Mouse (Mus musculus) liver, adult 2 months (tissue): ENCODE results near the gene Gabra2. TPM values are rescaled to one million over a fixed set of nuclear protein-coding genes. Genes with fewer than 3 reads are reported as not detected.

Experiments
- DNase-seq: peaks from one replicate; pipeline ENCODE4 v3.0.0-alpha.2; 2011; ENCODE audit warnings: low read depth, low spot score; ENCODE audit errors: extremely low read depth
- H3K27ac ChIP-seq: fragments of 200-500 bp; replicated peaks from 2 replicates; pipeline ENCODE4 v1.5.1; 2012; ENCODE audit warnings: low read depth, mild to moderate bottlenecking, control low read depth, inconsistent platforms, low read length; ENCODE audit not compliant: insufficient read depth
- H3K27me3 ChIP-seq: fragments of 200-500 bp; 2 replicates; pipeline ENCODE4 v1.6.1; 2012; ENCODE audit warnings: mild to moderate bottlenecking, moderate library complexity, low read length, inconsistent platforms; ENCODE audit not compliant: control insufficient read depth, insufficient read depth
- H3K36me3 ChIP-seq: fragments of 200-500 bp; 2 replicates; pipeline ENCODE4 v1.6.1; 2012; ENCODE audit warnings: low read length, inconsistent platforms; ENCODE audit not compliant: control insufficient read depth, insufficient read depth
- H3K4me1 ChIP-seq: fragments of 200-500 bp; 2 replicates; pipeline ENCODE4 v1.6.1; 2011; ENCODE audit warnings: low read length; ENCODE audit not compliant: control insufficient read depth, insufficient read depth
- H3K4me3 ChIP-seq: fragments of 200-500 bp; 2 replicates; pipeline ENCODE4 v1.5.1; 2011; ENCODE audit warnings: low read depth, mild to moderate bottlenecking, control low read depth, low read length, moderate library complexity; ENCODE audit not compliant: insufficient read depth
- H3K79me2 ChIP-seq: fragments of 200-500 bp; 2 replicates; pipeline ENCODE4 v1.6.1; 2012; ENCODE audit warnings: inconsistent platforms, mild to moderate bottlenecking, low read length, moderate library complexity; ENCODE audit not compliant: control insufficient read depth, insufficient read depth
- H3K9ac ChIP-seq: fragments of 200-500 bp; 2 replicates; pipeline ENCODE4 v1.6.1; 2012; ENCODE audit warnings: low read depth, mild to moderate bottlenecking, control low read depth, inconsistent platforms, low read length
- CTCF ChIP-seq: fragments of 200-500 bp; IDR thresholded peaks from 2 replicates; pipeline ENCODE4 v1.5.1; 2011; ENCODE audit warnings: low read depth, low read length, control low read depth
- POLR2A ChIP-seq: fragments of 200-500 bp; IDR thresholded peaks from 2 replicates; pipeline ENCODE4 v1.6.1; 2011; ENCODE audit warnings: low read length, control low read depth; ENCODE audit not compliant: insufficient read depth; ENCODE audit errors: extremely low read depth
- WGBS: fragments of 180-500 bp; shearing (Covaris S2); methylation state at CpG from one replicate; pipeline ENCODE4 v1.1.7; 2018; 5-methylcytosine and 5-hydroxymethylcytosine counted together
- polyA plus RNA-seq: library from polyadenylated mRNA; depleted of rRNA; stranded (reverse); fragments of >200 nt; gene quantifications from 2 replicates; pipeline ENCODE4 v1.2.3, GENCODE M21; 2012
- total RNA-seq: library from RNA; depleted of rRNA; stranded (reverse); fragments of >200 nt; gene quantifications from 2 replicates; pipeline ENCODE4 v1.2.3, GENCODE M21; 2014

Gabra2 gene
- total and polyA plus RNA-seq, 2 experiments = not detected

- no peaks in the 10 kb centered on the region for H3K4me1 ChIP-seq
- no peak for DNase-seq
- no peak overlapping the region for H3K27ac ChIP-seq
- 71% methylated on average over 7 of the region's 7 CpGs for WGBS
- H3K9ac ChIP-seq = no peak overlapping the region
- H3K79me2 ChIP-seq = no peaks in the 10 kb centered on the region
- H3K27me3 ChIP-seq = no peaks in the 10 kb centered on the region
- H3K36me3 ChIP-seq = no peaks in the 10 kb centered on the region
- TF ChIP-seq POLR2A = no peak
- TF ChIP-seq CTCF = no peak
- H3K4me3 ChIP-seq = no peak overlapping the region
These were observed 37.6 kb downstream of the Gabra2 start for GRCm38 (mm10) chr5:71058047-71058446.

DNA sequence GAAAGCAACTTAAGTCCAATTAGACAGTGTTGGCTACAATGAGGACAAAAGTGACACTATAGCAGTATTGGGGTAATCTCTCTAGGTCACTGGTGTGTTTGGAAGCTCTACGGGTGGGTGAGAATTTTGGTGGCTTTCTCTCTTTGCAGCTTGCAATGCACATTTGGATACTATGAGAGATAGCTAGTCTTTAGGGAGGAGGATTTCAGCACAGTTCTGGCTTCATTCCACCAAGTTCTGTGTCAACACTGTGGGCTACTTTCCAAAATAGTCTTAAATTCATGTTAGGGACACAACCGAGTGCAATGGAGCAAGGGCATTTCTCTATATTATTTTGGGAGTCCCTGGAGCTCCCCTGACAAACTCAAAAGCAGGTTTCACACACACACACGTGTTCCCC is 58.3 kb downstream of the Gabra2 start:
- Histone ChIP-seq H3K27me3 (no peaks in the 10 kb centered on the region), H3K27ac (no peak overlapping the region), H3K79me2 (no peaks in the 10 kb centered on the region), H3K36me3 (no peaks in the 10 kb centered on the region), H3K4me3 (no peak overlapping the region), H3K9ac (no peak overlapping the region), H3K4me1 (no peaks in the 10 kb centered on the region)
- DNase-seq = peak; percentile 1
- no peak for TF ChIP-seq CTCF
- TF ChIP-seq POLR2A = no peak
- WGBS = 59% methylated on average over 3 of the region's 3 CpGs

DNA sequence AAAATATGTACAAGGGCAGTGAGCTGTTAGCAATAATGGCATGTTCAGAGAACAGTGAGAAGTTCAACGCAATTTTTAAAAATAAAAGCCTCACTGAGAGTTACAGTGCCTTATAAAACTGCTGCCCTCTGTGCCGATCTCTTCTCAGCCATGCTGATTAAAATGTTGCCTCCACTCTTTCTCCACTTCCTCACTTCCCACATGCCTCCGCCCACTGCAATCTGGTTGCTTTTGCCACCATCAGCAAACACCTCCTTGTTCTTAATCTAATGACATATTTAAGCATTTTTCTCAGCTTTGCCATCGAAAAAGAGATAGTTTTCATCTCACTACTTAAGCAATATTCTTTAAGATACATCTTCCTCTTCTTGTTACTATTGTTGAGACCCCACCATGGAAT is 69.7 kb downstream of the Gabra2 start:
- Histone ChIP-seq H3K9ac (no peak overlapping the region), H3K79me2 (no peaks in the 10 kb centered on the region), H3K36me3 (no peaks in the 10 kb centered on the region), H3K27ac (no peak overlapping the region), H3K4me3 (no peak overlapping the region), H3K4me1 (no peaks in the 10 kb centered on the region), H3K27me3 (no peaks in the 10 kb centered on the region)
- TF ChIP-seq POLR2A (no peak), CTCF (no peak)
- no peak for DNase-seq
- 63% methylated on average over 4 of the region's 4 CpGs for WGBS

DNA sequence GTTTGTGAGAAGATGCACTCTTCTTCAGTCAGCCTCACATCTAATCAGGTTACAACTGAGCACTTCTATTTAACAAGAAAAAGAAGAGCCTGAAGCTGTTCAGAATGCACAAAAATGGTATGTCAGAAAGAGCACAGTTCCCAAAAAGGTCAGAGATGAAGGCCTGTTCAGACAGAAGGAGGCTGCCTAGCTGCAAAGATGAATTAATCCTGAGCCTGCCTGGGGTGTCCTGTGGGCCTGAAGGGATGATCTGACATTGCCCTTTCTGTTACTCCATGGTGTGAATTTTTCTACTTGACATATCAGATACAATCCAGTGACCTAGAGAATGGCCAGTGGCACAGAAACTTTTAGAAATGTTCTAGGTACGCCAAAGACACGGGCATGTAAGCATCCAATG is 83.9 kb downstream of the Gabra2 start:
- Histone ChIP-seq H3K27me3 (no peaks in the 10 kb centered on the region), H3K79me2 (no peaks in the 10 kb centered on the region), H3K9ac (no peak overlapping the region), H3K27ac (no peak overlapping the region), H3K4me1 (no peaks in the 10 kb centered on the region), H3K36me3 (no peaks in the 10 kb centered on the region), H3K4me3 (no peak overlapping the region)
- no peak for TF ChIP-seq POLR2A
- no peak for TF ChIP-seq CTCF
- DNase-seq = no peak
- WGBS = 54% methylated on average over 2 of the region's 2 CpGs

GRCm38 (mm10) chr5:71011271-71011670 is 84.4 kb downstream of the Gabra2 start:
- no peaks in the 10 kb centered on the region for H3K27me3 ChIP-seq
- 51% methylated on average over 2 of the region's 2 CpGs for WGBS
- H3K79me2 ChIP-seq = no peaks in the 10 kb centered on the region
- no peak for DNase-seq
- H3K9ac ChIP-seq = no peak overlapping the region
- H3K27ac ChIP-seq = no peak overlapping the region
- no peaks in the 10 kb centered on the region for H3K4me1 ChIP-seq
- no peaks in the 10 kb centered on the region for H3K36me3 ChIP-seq
- no peak overlapping the region for H3K4me3 ChIP-seq
- TF ChIP-seq CTCF (no peak), POLR2A (no peak)

GRCm38 (mm10) chr5:71010797-71011196 is 84.9 kb downstream of the Gabra2 start:
- Histone ChIP-seq H3K79me2 (no peaks in the 10 kb centered on the region), H3K27ac (no peak overlapping the region), H3K36me3 (no peaks in the 10 kb centered on the region), H3K4me1 (no peaks in the 10 kb centered on the region), H3K9ac (no peak overlapping the region), H3K27me3 (no peaks in the 10 kb centered on the region), H3K4me3 (no peak overlapping the region)
- WGBS = 91% methylated on average over 3 of the region's 3 CpGs
- DNase-seq = no peak
- TF ChIP-seq CTCF (no peak), POLR2A (no peak)
